Mouse (Mus musculus) CD4-positive, CD25-positive, alpha-beta regulatory T cell, adult 4 months (primary cell): Measurements from ENCODE around the gene Ech1. TPM values are rescaled to one million over a fixed set of nuclear protein-coding genes. Genes with fewer than 3 reads are reported as not detected.

ENCODE experiments used
- ATAC-seq: one replicate; pipeline ENCODE4 v1.8.0; 2017
- polyA plus RNA-seq, 2 experiments: library from polyadenylated mRNA; unstranded; fragments of 100-300 nt; shearing (Covaris generic); gene quantifications; one replicate each; pipeline ENCODE4 v1.2.1; 2017

The Ech1 gene
- polyA plus RNA-seq, 2 experiments from 2014 or later, result 198 to 237 TPM

DNA sequence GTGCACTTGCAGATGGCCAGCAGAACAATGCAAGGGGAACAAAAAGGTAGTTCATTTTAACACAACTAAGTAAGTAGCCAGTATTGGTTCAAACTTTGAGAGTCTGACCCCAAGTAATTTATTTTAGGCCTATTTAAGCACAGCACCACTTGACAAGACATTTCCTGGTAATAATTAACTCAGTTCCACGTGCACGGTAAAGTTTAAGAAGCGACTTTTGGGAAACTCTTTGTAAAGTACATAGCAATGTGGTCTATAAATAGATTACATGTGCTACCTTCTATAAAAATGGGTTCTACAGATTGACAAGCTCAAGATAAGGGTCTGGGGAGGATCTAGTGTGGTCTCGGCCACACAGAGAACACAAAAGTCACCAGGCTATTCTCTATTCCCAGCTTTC lies 21.3 kb upstream of the Ech1 start:
- no peak for ATAC-seq

DNA sequence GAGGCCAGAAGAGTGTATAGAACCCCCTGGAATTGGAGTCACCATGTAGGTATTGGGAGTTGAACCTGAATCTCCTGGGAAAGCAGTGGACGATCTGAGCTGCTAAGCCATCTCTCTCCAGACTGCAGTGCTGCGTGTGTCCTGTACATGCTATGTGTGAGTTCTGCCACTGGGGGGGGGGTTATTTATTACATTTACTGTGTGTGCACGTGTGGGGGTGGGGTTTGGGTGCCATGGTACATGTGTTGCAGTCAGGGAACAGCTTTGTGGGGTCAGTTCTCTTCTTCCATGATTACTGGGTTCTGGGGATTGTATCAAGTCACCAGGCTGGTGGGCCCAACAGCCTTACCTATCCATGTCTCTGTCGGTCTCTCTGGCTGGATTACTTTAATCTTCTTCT lies 18.1 kb upstream of the Ech1 start:
- no peak for ATAC-seq

DNA sequence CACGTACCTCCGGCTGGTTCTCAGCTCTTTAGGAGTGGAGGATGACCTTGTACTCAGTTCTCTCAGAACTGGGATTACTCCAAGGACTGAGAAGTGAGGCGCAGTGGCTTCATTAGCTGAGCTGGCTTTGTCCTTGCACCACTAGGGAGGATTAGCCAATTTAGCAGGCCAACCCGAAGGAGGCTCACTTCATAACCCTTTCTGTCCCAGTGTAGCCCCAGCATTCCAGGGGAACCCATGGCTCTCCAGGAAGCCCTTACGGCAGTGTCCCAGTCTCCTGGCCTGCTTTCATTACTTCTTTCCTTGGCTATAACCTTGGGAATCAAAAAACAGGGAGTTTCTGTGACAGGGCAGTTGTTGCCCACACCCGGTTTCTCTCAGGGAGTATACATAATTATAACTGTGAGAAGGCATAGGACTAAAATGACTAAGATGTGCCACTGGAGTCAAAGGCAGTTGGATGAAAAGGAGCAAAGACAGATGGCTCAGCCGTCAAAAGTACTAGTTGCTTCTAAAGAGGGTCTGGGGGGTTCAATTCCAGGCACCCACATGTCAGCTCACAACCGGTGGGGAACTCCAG lies 17.3 kb upstream of the Ech1 start:
- no peak for ATAC-seq

DNA sequence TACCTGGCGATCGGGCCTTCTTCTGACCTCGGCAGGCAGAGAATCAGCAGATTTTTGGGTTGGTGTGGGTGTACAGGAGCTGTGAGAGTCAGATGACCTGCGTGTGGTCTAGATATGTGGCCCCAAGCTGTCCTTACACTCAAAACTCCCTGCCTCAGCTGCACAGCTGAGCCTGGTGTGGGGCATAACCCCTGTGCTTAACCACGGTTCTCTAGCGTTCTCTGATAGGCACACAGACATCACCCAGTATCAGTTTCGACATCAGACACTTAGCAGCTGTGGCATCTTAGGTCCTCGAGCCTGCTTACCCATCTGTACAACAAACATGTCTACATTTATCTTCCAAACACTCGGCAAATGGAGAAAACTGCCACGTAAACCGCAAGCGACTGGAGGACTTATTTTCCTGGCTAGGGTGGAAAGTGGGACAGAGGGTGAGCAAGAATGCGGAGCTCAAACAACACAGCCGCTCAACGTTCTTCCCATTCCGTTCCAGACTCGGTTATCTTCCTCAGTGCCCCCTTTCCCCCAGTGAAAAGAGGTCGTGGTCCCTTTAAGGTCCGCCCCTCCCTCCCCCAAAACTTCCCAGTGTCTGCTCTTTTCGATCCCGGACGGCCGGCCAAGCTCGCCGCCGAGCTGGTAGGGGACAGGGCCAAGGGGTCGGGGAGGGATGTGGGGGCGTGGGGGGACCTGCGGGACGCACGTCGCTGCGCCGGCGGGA lies 16.6 kb upstream of the Ech1 start, which contains the start of gene Hnrnpl:
Gene Hnrnpl, plus strand, starts transcription at position 321 of the 721 bp plus-strand sequence.
- ATAC-seq, result peak; percentile 24

DNA sequence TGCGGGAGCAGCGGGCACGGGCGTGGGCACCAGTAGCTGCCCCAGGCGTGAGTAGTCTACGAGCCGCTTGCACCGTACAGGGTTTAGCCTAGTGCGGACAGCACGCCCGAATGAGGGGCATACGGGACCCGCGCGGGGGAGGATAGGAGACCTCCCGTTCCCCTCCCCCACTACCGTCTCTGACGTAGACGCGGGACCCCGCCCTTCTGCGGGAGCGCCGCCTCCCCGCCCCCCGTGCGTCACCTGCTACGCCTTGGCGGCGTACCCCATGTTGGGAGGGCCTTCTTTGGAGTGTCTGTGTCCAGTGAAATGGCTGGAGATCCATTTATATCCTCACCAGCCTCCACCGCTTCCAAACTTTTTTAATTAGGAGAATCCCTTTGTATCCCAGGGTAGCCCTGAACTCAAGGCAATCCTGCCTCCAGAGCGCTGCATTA lies 16.0 kb upstream of the Ech1 start:
- ATAC-seq, result peak; percentile 53

DNA sequence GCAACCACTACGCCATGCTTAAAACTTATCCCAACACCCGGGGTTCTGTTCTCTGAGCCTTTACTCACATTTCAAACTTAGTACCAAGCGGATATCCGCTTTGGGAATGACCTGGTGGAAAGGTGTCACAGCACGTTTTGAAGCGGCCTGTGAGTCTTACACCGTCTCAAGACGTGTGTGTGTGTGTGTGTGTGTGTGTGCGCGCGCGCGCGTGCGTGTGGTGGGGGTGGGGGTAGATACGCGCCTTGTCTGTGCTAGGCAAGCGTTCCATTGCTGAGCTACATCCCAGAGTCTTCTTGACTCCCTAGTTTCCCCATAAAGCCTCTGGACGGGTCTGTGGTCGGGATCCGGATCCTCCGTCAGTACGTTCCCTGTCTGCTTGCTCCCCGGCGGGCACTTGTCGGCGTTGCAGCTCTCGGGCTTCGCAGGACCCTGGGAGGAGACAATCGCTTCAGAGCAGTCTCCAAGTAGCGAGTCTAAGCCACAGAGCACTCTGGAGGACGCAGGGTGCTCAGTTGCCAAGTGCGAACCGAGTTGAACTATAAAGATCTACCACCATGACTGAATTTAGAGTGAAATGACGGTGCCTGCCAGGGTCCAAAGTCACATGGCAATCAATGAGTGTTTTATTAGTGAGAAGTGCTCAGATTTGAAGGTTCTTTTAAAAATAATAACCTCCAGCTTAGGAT lies 15.5 kb upstream of the Ech1 start:
- peak; percentile 29 for ATAC-seq

DNA sequence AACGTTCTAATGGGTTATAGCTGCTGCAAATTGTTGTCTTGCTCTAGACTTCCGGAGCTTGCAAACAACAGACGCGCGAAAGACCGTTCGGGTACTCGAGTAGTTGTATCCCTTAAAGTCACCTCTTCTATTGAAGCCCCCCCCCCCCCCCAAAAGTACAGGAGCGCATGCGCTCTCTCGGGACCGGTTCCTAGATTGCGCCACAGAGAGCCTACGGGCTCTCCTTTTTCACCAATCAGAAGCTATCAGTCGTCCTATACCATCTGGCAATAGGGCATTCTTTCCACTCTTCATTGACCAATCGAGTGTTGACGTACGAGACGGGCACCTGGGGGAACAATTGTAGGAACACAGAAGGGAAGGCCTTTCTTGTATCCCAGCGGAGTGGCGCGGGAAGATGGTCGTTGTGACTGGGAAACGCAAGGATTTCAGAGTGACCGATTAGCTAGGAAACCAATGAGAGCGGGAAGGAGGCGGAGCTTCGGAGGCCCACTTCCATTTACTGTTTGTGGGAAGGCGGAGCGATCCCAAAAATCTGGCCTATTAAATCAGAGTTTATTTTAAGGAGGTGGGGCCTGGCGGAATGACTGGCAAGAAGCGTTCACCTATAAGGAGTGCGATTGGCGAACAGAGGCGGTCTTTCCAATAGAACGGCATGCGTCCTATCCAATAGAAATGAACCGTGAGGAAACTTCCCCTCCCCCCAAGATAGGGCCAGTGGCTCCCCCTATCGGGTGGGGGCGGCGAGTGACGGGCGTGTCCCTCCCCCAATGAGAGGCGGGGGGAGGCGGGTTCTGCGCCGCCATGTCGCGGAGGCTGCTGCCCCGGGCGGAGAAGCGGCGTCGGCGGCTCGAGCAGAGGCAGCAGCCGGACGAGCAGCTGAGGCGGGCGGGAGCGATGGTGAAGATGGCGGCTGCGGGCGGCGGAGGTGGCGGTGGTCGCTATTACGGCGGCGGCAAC lies 14.6 kb upstream of the Ech1 start:
- ATAC-seq, result peak; percentile 75

DNA sequence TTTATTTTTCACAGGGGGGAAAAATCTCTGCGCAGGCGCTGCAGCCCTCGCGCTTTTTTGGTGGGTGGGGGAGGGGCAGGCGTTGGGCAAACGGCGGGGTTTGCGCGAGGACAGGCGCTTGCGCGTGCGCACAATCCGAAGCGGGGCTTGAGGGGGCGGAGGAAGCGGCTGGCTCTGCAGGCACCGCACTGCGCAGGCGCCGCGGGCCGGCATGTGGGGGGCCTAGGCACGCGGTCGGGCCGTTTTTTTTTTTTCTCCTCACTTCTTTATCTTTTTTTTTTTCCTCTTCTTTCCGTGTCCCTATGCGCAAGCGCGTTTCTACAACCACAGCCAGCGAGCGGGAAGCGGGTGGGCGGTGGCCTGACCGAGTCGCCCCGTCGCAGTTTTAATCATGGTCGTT lies 13.8 kb upstream of the Ech1 start:
- ATAC-seq, result peak; percentile 3

DNA sequence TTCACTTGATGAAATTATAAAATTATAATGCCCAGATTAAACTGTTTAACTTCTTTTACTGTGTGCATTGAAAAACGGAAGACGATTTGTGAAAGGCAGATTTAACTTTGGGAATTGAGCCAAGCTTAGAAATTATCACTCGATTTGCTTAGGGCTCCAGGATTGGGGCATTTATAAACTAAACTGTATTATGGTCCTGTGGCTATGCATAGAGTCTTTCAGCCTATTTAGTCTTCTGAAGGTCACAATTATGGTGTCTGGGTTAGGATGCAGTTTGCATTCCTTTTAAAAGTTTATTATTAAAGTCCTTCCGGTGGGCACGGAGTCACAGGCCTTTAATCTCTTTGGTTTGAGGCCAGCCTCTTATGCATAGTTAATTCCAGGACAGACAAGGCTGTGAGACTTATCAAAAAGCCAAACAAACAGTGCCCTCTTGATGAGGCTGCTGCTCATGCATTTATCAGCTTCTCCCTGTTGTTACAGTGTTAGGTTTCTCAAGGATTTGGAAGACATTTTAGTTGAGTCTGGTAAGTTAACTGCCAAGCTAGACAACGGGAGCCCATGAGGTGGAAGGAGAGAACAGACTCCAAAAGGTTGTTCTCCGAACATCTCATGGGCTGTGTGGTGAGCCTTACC lies 13.3 kb upstream of the Ech1 start:
- ATAC-seq, result no peak

DNA sequence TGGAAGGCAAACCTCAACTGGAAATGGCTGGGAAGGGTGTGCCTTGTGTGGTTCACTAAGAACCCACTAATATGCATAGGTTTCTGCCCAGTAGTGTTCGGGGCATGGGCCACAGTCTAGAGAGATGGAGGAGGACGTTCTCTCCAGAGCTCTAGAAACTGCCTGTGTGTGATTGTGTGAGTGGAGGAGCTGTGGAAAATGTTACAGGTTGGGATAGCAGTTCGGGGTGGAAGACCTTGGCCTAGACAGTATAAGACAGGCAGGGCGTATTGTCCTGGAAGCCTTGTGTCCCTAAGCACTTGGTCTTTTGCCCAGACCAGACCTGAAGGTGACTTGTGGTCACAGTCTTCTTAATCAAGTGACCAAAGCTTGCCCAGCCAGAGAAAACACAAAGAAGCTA lies 12.6 kb upstream of the Ech1 start:
- ATAC-seq, result no peak

DNA sequence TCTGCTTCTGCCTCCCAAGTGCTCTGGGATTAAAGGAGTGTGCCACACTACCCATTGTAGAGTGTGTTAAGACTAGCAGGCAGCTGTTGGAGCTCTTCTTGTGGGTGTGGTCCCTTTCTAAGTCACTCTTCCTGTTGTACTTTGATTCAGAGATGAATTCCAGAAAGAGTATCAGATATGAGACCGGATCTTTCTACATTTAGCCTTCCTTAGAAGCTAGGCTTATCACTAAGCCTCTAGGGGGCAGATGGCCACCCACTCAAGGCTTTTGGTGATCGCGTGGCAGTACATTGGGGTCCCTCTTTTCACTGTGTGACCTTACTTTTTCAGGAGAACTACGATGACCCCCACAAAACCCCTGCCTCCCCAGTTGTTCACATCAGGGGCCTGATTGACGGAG lies 12.1 kb upstream of the Ech1 start:
- no peak for ATAC-seq

DNA sequence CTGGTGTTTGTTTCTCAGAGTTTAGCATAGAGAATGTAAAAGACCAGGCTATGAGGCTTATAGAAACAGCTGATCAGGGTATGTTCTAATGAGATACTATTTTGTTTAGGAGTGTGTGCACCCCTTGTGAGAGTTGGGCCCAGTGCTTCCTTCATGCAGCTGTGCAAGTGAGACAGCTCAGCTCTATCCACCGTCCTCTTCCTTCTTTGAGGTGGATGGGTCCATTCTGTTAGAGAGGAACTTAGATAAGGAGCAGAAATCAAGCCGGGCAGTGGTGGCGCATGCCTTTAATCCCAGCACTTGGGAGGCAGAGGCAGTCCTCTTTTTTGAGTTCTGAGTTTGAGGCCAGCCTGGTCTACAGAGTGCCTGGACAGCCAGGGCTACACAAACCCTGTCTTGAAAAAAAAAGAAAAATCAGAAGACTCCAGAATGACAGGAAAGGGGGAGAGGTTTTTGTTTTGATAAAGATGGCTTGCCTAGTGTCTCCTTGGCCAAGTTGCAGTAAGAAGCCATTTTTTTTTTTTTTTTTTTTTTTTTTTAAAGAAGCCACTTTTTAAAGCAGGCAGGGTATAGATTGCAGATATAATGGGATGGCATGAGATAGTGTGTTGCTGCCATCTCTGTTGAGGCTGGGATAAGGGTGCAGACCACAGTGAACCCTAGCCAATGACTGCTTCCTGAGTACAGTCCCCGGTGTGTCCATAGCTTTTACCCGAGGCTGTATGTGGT lies 10.5 kb upstream of the Ech1 start:
- ATAC-seq, result no peak

DNA sequence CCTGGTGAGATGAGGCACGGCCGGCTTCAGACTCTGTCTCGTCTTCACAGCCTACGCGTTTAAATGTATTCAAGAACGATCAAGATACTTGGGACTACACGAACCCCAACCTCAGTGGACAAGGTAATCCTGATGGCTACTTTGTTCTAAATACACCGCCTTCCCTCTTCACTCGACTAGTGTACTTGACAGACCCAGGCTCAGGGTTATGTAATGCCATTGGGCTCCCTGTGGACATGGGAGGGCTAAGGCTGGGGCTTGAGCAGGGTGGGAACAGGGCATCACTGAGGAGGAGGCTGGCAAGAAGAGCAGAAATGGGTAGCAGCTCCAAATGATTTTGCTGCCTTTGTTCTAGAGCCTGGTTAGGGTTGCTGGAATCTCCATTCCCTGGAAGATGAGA lies 9.8 kb upstream of the Ech1 start:
- ATAC-seq, result no peak

DNA sequence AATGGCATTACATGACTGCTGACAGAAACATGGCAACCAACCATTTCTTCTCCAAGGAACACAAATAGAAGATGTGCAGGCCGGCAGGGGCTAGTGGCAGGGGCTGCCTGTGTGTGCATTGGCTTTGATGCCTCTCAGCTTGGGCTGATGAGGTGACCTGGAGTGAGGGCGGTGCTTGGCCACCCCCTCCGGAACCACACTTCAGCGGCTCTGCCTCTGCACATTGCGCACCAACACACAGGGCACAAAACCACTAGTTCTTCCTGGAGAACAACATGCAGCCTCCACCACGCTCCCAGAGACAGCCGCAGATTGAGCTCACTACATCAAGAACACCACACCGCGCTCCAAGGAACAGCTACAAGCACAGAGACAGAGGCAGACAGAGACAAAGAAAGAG lies 8.8 kb upstream of the Ech1 start:
- no peak for ATAC-seq

DNA sequence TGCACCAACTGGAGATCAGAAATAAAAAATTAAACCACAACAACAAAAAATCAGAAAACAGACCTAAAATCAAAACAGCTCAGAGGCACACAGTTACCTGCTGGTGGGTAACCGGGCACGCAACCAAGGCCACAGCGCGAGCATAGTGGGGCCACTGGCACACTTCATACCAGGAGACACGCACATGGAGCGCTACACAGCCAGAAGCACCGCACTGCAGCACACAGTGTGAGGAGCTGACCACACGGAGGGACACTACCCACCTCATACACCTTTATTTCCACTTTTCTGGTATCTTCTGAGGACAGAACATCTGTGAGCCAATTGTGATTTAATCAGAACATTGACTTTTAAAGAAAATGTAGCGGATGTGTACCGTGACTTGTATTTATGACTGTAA lies 8.1 kb upstream of the Ech1 start:
- no peak for ATAC-seq

DNA sequence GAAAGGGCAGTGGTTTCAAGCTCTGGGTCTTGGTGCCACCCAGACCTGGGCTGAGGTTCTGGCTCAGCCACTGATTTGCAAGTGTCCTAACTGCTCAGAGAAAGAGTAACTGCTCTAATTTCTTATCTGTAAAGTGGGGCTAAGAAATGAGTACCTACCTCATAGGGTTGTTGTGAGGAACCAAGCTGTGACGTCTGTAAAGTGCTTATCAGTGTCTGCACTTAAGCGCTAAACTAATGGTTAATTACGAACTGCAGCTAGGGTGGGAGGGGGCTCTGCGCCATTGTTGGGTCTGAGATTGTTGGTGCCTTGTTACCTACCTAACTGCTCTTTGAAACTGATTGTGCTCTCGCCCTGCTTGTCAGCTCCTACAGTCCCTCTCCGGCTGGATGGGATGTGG lies 7.5 kb upstream of the Ech1 start:
- ATAC-seq, result no peak

DNA sequence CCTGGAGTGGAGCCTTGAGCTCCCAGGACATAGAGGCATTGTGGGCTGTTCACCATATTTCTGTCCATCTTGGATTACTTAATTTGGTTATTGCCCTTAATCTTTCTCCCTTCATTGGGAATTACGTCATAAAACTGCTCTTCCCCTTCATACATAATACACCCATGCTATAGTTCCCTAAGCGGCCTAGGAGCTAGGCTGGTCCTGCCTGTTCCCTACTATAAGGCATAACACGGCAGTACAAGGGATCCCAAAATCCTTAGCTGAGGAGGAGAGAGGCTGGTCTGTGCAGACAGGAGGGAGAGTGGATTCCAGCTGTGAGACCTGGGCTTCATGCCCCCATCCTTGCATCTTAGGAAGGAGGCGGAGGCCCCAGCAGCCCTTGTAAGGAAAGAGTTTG lies 7.1 kb upstream of the Ech1 start:
- ATAC-seq, result no peak

DNA sequence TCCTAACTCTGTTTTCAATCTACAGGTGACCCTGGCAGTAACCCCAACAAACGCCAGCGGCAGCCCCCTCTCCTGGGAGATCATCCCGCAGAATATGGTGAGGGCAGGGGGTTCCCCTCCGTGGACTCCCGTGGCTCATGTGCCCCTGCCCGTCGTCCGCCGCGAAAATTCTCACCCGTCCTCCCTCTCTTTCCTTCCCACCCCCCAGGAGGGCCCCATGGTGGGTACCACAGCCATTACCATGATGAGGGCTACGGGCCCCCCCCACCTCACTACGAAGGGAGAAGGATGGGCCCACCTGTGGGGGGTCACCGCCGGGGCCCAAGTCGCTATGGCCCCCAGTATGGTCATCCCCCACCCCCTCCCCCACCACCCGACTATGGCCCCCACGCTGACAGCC lies 6.6 kb upstream of the Ech1 start:
- no peak for ATAC-seq

DNA sequence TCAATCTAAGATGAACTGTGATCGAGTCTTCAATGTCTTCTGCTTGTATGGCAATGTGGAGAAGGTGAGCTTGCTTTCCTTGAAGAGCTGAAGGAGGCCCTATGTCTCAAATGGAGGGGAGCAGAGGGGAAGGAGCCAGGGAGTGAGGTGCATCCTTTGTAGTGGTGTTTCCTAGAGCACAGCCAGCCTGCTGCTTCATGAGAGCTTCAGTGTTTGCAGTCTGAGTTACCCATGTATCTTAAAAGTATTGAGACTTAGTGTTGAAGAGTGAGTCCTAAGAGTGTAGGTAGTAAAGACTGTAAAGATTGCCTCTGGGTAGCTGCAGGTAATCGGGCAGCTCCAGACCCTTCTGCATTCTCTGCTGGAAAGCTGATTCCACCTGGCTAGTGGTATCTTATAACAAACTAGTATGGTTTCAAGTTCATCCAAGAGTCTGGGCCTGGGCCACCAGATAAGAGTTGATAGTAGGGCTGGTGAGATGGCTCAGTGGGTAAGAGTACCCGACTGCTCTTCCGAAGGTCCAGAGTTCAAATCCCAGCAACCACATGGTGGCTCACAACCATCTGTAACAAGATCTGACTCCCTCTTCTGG lies 6.1 kb upstream of the Ech1 start:
- no peak for ATAC-seq

DNA sequence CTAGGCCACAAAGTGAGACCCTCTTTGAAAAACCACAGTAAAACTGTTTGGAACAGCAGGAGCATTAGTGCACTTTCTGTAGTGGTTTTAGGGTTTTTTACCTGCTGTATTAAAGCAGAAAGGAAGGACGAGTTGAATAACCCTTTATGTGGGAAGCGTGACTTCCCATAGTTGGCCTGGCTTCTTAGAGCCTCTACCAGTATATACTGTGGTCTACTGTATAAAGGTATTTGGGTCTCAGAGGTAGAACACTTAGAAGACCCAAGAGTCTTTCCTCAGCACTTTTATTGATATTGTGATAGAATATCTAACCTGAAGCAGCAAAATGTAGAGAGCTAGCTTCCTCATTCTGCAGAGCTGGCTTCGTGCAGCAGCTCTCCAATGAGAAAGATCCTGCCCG lies 5.4 kb upstream of the Ech1 start:
- ATAC-seq, result no peak
